Mouse (Mus musculus): Measurements from ENCODE around the gene Pinlyp. TPM values are rescaled to one million over a fixed set of nuclear protein-coding genes. Genes with fewer than 3 reads are reported as not detected.

Gene Pinlyp
- total RNA-seq, 2 experiments from 2014 or later, result not detected

Other genes starting within 250 kb of the Pinlyp start
- gene Zfp61, start 244.9 kb downstream of the Pinlyp start, total RNA-seq (2021), result 1 to 10 TPM; 2.9 to 3.2 TPM
- gene Zfp94, start 229.5 kb downstream of the Pinlyp start, total RNA-seq (2021), result 1 to 10 TPM; 1.3 to 1.8 TPM
- not detected for gene Tescl, start 212.2 kb downstream of the Pinlyp start, total RNA-seq (2021)
- gene Lypd5, start 196.9 kb downstream of the Pinlyp start, total RNA-seq (2021), result not detected
- gene Kcnn4, start 175.9 kb downstream of the Pinlyp start, total RNA-seq (2021), result under 1 TPM; 0.13 to 0.70 TPM
- gene Smg9, start 146.5 kb downstream of the Pinlyp start, total RNA-seq (2021), result 10 to 100 TPM in 1 of 2 experiments, 1 to 10 TPM in 1; 8.2 to 11.0 TPM
- not detected for gene Irgc1, start 93.8 kb downstream of the Pinlyp start, total RNA-seq (2021)
- under 1 TPM in 1 of 2 experiments, not detected in 1; 0.75 TPM for gene Plaur, start 83.6 kb downstream of the Pinlyp start, total RNA-seq (2021)
- gene Cadm4, start 64.1 kb downstream of the Pinlyp start, total RNA-seq (2021), result 1 to 10 TPM; 4.4 to 4.5 TPM
- 1 to 10 TPM; 4.0 TPM for gene Zfp428, start 39.1 kb downstream of the Pinlyp start, total RNA-seq (2021)
- gene AC161166.1, start 33.7 kb downstream of the Pinlyp start, total RNA-seq (2021), result not detected
- 10 to 100 TPM; 12.3 to 13.0 TPM for gene Irgq, start 15.4 kb downstream of the Pinlyp start, total RNA-seq (2021)
- gene Xrcc1, start 171 bp upstream of the Pinlyp start, total RNA-seq (2021), result 10 to 100 TPM; 15.8 to 17.5 TPM
- 10 to 100 TPM; 21.6 to 25.9 TPM for gene Ethe1, start 41.4 kb upstream of the Pinlyp start, total RNA-seq (2021)
- under 1 TPM in 1 of 2 experiments, not detected in 1; 0.13 TPM for gene Zfp575, start 41.5 kb upstream of the Pinlyp start, total RNA-seq (2021)
- gene Phldb3, start 64.6 kb upstream of the Pinlyp start, total RNA-seq (2021), result under 1 TPM; 0.59 to 0.70 TPM
- not detected for gene Lypd3, start 90.4 kb upstream of the Pinlyp start, total RNA-seq (2021)
- gene Tex101, start 130.6 kb upstream of the Pinlyp start, total RNA-seq (2021), result not detected
- not detected for gene BC049730, start 163.1 kb upstream of the Pinlyp start, total RNA-seq (2021)
- not detected for gene Gm4763, start 180.8 kb upstream of the Pinlyp start, total RNA-seq (2021)
- gene Cd177, start 214.2 kb upstream of the Pinlyp start, total RNA-seq (2021), result not detected
- not detected for gene Ceacam10, start 231.1 kb upstream of the Pinlyp start, total RNA-seq (2021)